In genomic region chr8:121115136-121115535, GRCm38 (mm10) we compare ENCODE assay signal across 12 mouse cellular contexts. TPM values are rescaled to one million over a fixed set of nuclear protein-coding genes. Genes with fewer than 3 reads are reported as not detected.
DNase-seq lines count a peak whose midpoint lies in the region; ATAC-seq and TF ChIP-seq lines count a peak whose summit lies in the region.
"Had no signal": no experiment of that assay in that cellular context is flagged by ENCODE, and none has a peak within 500 bp of the region (broad histone marks: within the 10 kb centered on the region; RNA-seq: fewer than 3 reads in every experiment).

No protein-coding gene starts in this region.

- no peak for TF ChIP-seq CTCF in C2C12 (IDR thresholded peaks at IDR 0.05; ENCODE audit: control insufficient read depth, insufficient read depth, insufficient read length)

- H3K27ac ChIP-seq in heart, embryonic 16.5 days (ENCODE audit: low read length) = no peak overlapping the region
- no peak overlapping the region for H3K27ac ChIP-seq in limb, embryonic 11.5 days (replicated peaks; ENCODE audit: low read depth, low read length)
- H3K27ac ChIP-seq: liver, embryonic 14.5 days had no signal

- H3K4me2 ChIP-seq in heart, embryonic 16.5 days (ENCODE audit: low read depth, low read length) = peak overlapping the region; percentile 50
- peak overlapping the region; percentile 15; the same call in 1 of the 2 replicates for H3K4me2 ChIP-seq in limb, embryonic 11.5 days (ENCODE audit: low read depth, severe bottlenecking)

- ATAC-seq in heart, embryonic 16.5 days (replicated peaks; ENCODE audit: extremely low read depth, insufficient read depth, low FRiP score) = no peak
- ATAC-seq in limb, embryonic 11.5 days (ENCODE audit: insufficient number of reproducible peaks, low FRiP score, low TSS enrichment, low read depth) = no peak
- ATAC-seq: forebrain, embryonic 16.5 days had no signal

- H3K9ac ChIP-seq in heart, embryonic 16.5 days (ENCODE audit: low read length) = peak overlapping the region; percentile 28; the same call in 1 of the 2 replicates
- no peak overlapping the region for H3K9ac ChIP-seq in limb, embryonic 11.5 days (ENCODE audit: low read length)
- H3K9ac ChIP-seq: liver, embryonic 14.5 days had no signal

- H3ac ChIP-seq in C2C12 (ENCODE audit: control insufficient read depth, insufficient read length, low read depth) = peak overlapping the region; percentile 39

- H3K36me3 ChIP-seq in heart, embryonic 16.5 days (ENCODE audit: control insufficient read depth, insufficient read depth) = no peaks in the 10 kb centered on the region
- H3K36me3 ChIP-seq in C2C12 (ENCODE audit: control insufficient read depth, insufficient read depth) = no peaks in the 10 kb centered on the region
- H3K36me3 ChIP-seq in limb, embryonic 11.5 days (ENCODE audit: control insufficient read depth, insufficient read depth, low read length) = no peaks in the 10 kb centered on the region

- peaks cover 2% of the 10 kb centered on the region; the same call in 1 of the 2 replicates for H3K4me1 ChIP-seq in heart, embryonic 16.5 days (ENCODE audit: control insufficient read depth, insufficient read depth, low read length)
- peaks cover 28% of the 10 kb centered on the region for H3K4me1 ChIP-seq in limb, embryonic 11.5 days (ENCODE audit: control insufficient read depth, insufficient read depth, low read length)

- intact Hi-C loops in gastrocnemius, postnatal 36 days (cut with DNase I) = loop anchor here (5.0 kb wide), 1 partner anchor 97 kb away; no protein-coding TSS in a partner anchor

- H3K79me3 ChIP-seq in C2C12 (ENCODE audit: low read depth) = peaks cover 28% of the 10 kb centered on the region

- H3K9me3 ChIP-seq in heart, embryonic 16.5 days (replicated peaks; ENCODE audit: control insufficient read depth, low read length) = peaks cover 5% of the 10 kb centered on the region
- H3K9me3 ChIP-seq in limb, embryonic 11.5 days (ENCODE audit: control insufficient read depth, low read length) = no peaks in the 10 kb centered on the region

- 3% methylated on average over 25 of the region's 25 CpGs for WGBS in heart, embryonic 16.5 days
- 1% methylated on average over 25 of the region's 25 CpGs for WGBS in limb, embryonic 11.5 days

- DNase-seq in heart, adult 11 months = no peak
- DNase-seq in embryo, embryonic 9.5 days (ENCODE audit: extremely low spot score) = peak; percentile 48
- peak; percentile 64 for DNase-seq in limb, embryonic 11.5 days (ENCODE audit: low spot score)
- DNase-seq in gastrocnemius, postnatal 36 days = no peak
- DNase-seq in left cerebral cortex, adult 18-20 months (ENCODE audit: low spot score in 2 of 2) = no peak
- no peak for DNase-seq in ovary, postnatal 14 days (ENCODE audit: low spot score)

- peaks cover 65% of the 10 kb centered on the region for H3K27me3 ChIP-seq in heart, embryonic 16.5 days (ENCODE audit: control insufficient read depth, insufficient read depth, low read length)
- H3K27me3 ChIP-seq in C2C12 (ENCODE audit: control insufficient read depth, insufficient read depth, insufficient read length) = no peaks in the 10 kb centered on the region
- H3K27me3 ChIP-seq in limb, embryonic 11.5 days (ENCODE audit: control insufficient read depth, insufficient read depth, low read length) = peaks cover 53% of the 10 kb centered on the region

- H3K79me2 ChIP-seq in C2C12 (ENCODE audit: control insufficient read depth, insufficient read depth) = peaks cover 41% of the 10 kb centered on the region

- peak overlapping the region; percentile 31 for H3K4me3 ChIP-seq in heart, embryonic 16.5 days (ENCODE audit: low read length)
- no peak overlapping the region for H3K4me3 ChIP-seq in C2C12 (ENCODE audit: insufficient read depth, poor library complexity, severe bottlenecking)
- no peak overlapping the region for H3K4me3 ChIP-seq in limb, embryonic 11.5 days (ENCODE audit: low read depth, low read length)
- H3K4me3 ChIP-seq: megakaryocyte, embryonic 14.5 days had no signal

TF ChIP-seq in C2C12, 6 proteins besides CTCF, POLR2A, EP300 and RAD21:
- no peak for TF ChIP-seq MYOD1 (IDR thresholded peaks at IDR 0.05; ENCODE audit: control insufficient read depth, insufficient read length, low read depth)
- TF ChIP-seq CEBPB (IDR thresholded peaks at IDR 0.05; ENCODE audit: low read depth) = no peak
- no peak for TF ChIP-seq MYOG (IDR thresholded peaks at IDR 0.05; ENCODE audit: control insufficient read depth, extremely low read depth, insufficient read length)
- TF ChIP-seq FOSL1 (IDR thresholded peaks at IDR 0.05; ENCODE audit: insufficient read depth, low read length, poor library complexity, severe bottlenecking) = no peak
- no peak for TF ChIP-seq MAX (IDR thresholded peaks at IDR 0.05)
- no peak for TF ChIP-seq USF1 (IDR thresholded peaks at IDR 0.05; ENCODE audit: low read depth)

RNA-seq across cellular contexts. Expression of gene Foxc2, which starts 0.8 kb away (rescaled TPM):
- 3.5 and 4.4 TPM in 2 replicates for polyA plus RNA-seq in heart, embryonic 16.5 days (2015; fragmentation: Nextera tagmentation; extraction: Ambion mirVana)
- polyA plus RNA-seq in C2C12 (2012; fragmentation: generic; extraction: Trizol) = 22.9 TPM
- polyA plus RNA-seq in limb, embryonic 11.5 days (2014; fragmentation: Nextera tagmentation; extraction: Ambion mirVana) = 3.2 and 4.2 TPM in 2 replicates
- under 1 TPM; 0.18 to 0.27 TPM for total RNA-seq in gastrocnemius, postnatal 36 days (2021)
- 1 to 10 TPM; 2.3 to 2.6 TPM for total RNA-seq in left cerebral cortex, adult 18-20 months (2021)
- total RNA-seq: neutrophil, adult 5-6 weeks had no signal

RNA-seq across cellular contexts. Expression of gene Mthfsd, which starts 6.9 kb away (rescaled TPM):
- 32.1 and 32.3 TPM in 2 replicates for polyA plus RNA-seq in heart, embryonic 16.5 days (2015; fragmentation: Nextera tagmentation; extraction: Ambion mirVana)
- 22.7 TPM for polyA plus RNA-seq in C2C12 (2012; fragmentation: generic; extraction: Trizol)
- 61.9 and 64.6 TPM in 2 replicates for polyA plus RNA-seq in limb, embryonic 11.5 days (2014; fragmentation: Nextera tagmentation; extraction: Ambion mirVana)
- 10 to 100 TPM; 11.1 to 13.9 TPM for total RNA-seq in gastrocnemius, postnatal 36 days (2021)
- 10 to 100 TPM; 37.1 to 43.3 TPM for total RNA-seq in left cerebral cortex, adult 18-20 months (2021)

RNA-seq across cellular contexts. Expression of gene Foxl1, which starts 12.6 kb away (rescaled TPM):
- 0.49 and 0.62 TPM in 2 replicates for polyA plus RNA-seq in heart, embryonic 16.5 days (2015; fragmentation: Nextera tagmentation; extraction: Ambion mirVana)
- 6.1 TPM for polyA plus RNA-seq in C2C12 (2012; fragmentation: generic; extraction: Trizol)
- 0.07 TPM in 1 of 2 replicates, not detected in the other for polyA plus RNA-seq in limb, embryonic 11.5 days (2014; fragmentation: Nextera tagmentation; extraction: Ambion mirVana)
- not detected for total RNA-seq in gastrocnemius, postnatal 36 days (2021)
- under 1 TPM in 1 of 2 experiments, not detected in 1; 0.16 TPM for total RNA-seq in left cerebral cortex, adult 18-20 months (2021)
- total RNA-seq: neutrophil, adult 5-6 weeks had no signal

RNA-seq across cellular contexts. Expression of gene Foxf1, which starts 30.9 kb away (rescaled TPM):
- polyA plus RNA-seq in heart, embryonic 16.5 days (2015; fragmentation: Nextera tagmentation; extraction: Ambion mirVana) = 1.9 and 8.9 TPM in 2 replicates
- polyA plus RNA-seq in C2C12 (2012; fragmentation: generic; extraction: Trizol) = 0.04 TPM
- polyA plus RNA-seq in limb, embryonic 11.5 days (2014; fragmentation: Nextera tagmentation; extraction: Ambion mirVana) = 0.27 and 0.65 TPM in 2 replicates
- not detected for total RNA-seq in gastrocnemius, postnatal 36 days (2021)
- under 1 TPM; 0.67 to 0.98 TPM for total RNA-seq in left cerebral cortex, adult 18-20 months (2021)
- total RNA-seq: neutrophil, adult 5-6 weeks had no signal

Comparison
In these comparisons a context has a peak if more than half of its experiments do, and no peak if none do; other contexts are left out.
1. DNase-seq: peak in embryo, embryonic 9.5 days (single experiment) and limb, embryonic 11.5 days (single experiment); none in heart, adult 11 months (single experiment), gastrocnemius, postnatal 36 days (0 of 2), left cerebral cortex, adult 18-20 months (0 of 2) and ovary, postnatal 14 days (single experiment).